Mouse (Mus musculus) erythroblast, adult 5-6 weeks (primary cell): ENCODE measurements around the gene Plvap. TPM values are rescaled to one million over a fixed set of nuclear protein-coding genes. Genes with fewer than 3 reads are reported as not detected.
"Not testable (repeated sequence)": the region's sequence is repeated elsewhere in the genome, so short reads cannot be mapped to it uniquely, and the experiment has no call there.

Experiments
- ATAC-seq: replicated peaks from 2 replicates; pipeline ENCODE4 v1.8.0; 2016; ENCODE audit warnings: moderate number of reproducible peaks, mild to moderate bottlenecking, moderate TSS enrichment, inconsistent platforms; ENCODE audit not compliant: poor library complexity, low FRiP score, severe bottlenecking
- total RNA-seq, 2 experiments: library from RNA; stranded (forward) in 1 of 2; stranded (reverse) in 1 of 2; fragments of 150-400 nt in 1 of 2; fragments of 200-764, 138-1000 nt in 1 of 2; gene quantifications; 2 replicates each; pipeline versions ENCODE4 v1.2.3 to v1.2.4; 2015 to 2017; ENCODE audit warnings: low replicate concordance in 2 of 2

Gene Plvap
- total RNA-seq, 2 experiments from 2014 or later: 0.26 TPM; not detected in 1

DNA sequence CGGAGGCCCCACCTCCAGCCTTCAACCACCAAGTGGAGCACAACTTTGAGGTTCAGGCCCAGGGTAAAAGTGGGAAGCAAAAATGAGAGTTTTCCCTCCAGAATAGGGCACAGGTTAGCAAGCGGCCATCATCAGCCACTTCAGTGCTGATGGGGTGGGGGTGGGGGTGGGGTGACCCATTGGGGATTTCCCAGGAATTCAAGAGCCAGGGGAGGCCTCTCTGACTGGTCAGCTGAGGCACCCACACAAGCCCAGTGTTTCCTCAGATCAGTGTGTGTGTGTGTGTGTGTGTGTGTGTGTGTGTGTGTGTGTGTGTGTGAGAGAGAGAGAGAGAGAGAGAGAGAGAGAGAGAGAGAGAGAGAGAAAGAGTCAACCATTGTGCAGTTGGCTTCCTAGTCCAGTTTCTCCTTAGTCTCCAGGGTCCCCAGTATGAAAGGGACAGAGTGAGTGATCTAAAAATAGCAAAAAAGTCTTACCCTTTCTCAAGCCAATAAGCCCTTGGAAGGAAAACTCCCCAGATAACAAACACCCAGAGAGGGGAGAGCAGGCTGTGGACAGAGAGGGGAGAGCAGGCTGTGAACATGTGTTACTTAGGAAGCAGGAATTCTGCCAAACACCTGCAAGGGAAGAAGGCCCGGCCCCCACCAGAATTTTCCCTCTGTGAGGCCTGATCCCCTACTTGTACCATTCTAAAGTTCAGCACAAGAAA, 15.8 kb upstream of the Plvap start:
- ATAC-seq: no peak

DNA sequence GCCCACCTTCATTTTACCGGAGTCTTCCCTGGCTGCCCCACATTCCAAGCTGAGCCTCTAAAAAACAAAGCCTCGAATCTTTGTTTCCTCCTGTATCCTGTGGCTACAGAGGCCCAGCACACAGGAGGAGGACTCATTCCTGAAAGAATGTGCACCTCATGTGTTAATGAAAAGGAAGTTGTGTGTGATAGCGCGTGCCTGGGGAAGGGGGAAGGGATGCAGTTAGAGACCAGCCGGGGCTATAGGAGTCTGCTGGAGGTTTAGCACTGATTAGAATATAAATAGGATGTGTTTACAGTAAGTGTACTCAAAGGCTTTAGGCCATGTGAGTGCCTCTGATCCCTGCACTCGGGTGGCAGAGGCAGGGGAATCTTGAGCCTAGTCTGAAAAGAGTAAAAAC, 14.7 kb upstream of the Plvap start:
- no peak for ATAC-seq

DNA sequence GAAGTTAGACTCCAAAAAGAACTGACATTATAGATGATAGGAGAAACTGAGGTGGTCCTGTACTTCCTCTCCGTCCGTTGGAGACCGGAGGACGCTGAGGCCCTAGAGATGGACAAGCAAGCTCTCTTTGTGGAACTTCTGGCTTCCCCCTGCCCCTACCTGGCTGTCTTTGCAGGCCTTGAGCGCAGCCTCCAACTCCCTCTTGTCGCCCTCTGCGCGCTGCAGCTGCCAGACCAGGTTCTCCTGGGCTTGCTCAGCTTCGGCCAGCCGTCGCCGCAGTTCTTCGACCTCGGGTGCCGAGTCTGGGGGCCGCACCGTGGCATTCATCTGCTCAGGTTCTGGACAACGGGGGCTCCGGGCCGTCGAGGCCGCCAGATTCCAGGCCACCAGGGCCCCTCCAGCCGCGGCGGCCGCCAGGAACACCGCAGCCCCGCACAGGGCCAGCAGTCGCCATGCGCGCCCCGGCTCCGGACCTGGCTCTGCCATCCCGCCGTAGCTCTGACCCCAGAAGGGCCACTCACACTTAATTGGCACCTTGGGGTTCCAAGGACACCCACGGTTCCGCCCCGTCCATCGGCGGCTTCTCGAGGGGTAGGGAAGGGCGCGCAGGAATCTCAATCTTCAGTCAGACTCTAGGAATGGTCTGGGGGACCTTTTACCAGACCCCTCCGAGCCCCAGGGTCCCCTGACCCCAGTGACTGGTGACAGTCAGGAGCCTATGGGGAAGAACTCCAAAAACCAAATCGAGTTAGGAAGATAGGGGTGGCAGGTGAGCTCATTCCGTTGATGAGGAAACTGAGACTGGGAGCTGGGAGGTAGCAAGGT, 13.9 kb upstream of the Plvap start, which contains the start of gene Ccdc194:
Gene Ccdc194, minus strand, starts transcription at position 486 of the 825 bp plus-strand sequence.
- no peak for ATAC-seq

DNA sequence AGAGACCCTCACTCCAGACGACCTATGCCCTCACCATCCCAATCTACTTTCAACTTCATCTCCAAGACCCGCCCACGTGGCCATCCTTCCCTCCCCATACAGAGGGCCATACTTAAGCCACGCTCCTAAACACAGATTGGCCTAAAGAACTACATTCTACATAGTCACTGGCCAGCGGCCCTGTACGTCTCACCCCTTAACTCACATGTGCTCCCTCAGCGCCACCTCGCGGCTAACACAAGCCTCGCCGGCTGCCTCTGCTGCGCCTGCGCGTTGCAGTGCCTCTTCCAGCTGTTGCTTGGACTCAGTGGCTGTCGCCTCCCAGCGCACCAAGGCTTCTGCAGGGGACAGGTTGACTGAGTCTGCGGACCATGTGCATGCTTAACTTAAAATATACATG, 10.1 kb upstream of the Plvap start:
- peak; percentile 80 for ATAC-seq

DNA sequence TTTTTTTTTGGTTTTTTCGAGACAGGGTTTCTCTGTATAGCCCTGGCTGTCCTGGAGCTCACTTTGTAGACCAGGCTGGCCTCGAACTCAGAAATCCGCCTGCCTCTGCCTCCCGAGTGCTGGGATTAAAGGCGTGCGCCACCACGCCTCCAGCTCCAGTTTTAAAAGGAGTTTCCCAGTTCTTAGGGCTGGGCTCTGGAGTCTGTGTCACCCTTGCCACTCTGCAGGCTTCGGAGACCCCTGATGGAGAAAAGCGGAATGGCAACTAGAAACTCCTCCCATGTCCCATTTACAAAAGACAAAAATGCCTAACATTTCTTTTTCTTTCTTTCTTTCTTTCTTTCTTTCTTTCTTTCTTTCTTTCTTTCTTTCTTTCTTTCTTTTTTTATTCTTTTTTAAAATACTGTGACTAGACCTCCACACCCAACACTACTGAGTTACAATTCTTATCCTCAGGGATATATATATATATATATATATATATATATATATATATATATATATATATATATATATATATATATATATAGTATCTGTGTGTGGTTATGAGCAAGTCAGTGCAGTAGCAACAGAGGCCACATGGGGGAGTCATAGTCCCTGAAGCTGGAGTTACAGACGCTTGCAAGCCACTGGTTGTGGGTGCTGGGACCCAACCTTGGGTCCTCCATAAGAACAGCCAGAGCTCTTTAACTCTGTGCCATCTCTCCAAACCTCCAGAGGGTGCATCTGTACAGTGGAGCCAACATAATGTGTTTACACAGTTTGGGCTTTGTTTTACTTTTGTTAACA, 7.7 kb upstream of the Plvap start:
- not testable (repeated sequence) for ATAC-seq

DNA sequence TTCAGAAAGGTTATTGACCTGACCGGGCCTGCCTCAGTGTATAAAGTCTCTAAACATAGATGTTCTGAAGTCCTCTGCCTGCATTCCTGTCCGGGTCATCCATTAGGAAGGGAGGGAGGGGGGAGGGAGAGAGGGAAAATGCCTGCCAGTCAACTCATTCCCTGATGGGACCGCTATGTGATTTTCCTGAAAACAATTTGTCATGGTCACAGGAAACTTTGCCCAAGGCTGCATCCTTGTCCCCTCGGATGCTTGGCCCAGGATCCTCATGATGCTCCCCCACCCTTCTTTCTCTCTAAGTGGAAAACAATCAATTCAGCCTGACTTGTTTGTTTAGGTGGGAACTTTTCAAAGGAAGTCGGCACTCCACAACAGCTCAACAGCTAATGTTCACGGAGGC, 5.2 kb upstream of the Plvap start:
- no peak for ATAC-seq

DNA sequence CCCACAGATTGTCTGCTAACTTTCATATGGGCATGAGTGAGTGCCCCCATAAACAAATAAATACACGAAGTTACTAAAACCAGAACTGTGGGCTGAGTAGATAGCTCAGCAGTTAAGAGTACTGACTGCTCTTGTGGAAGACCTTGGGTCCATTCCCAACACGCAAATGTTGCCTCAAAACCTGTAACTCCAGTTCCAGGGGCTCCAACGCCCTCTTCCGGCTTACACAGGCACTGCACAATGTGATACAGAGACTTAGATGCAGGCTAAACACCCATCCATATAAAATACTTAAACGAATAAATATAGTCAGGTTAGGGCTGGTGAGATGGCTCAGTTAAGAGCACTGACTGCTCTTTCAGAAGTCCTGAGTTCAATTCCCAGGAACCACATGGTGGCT, 3.5 kb upstream of the Plvap start:
- no peak for ATAC-seq

DNA sequence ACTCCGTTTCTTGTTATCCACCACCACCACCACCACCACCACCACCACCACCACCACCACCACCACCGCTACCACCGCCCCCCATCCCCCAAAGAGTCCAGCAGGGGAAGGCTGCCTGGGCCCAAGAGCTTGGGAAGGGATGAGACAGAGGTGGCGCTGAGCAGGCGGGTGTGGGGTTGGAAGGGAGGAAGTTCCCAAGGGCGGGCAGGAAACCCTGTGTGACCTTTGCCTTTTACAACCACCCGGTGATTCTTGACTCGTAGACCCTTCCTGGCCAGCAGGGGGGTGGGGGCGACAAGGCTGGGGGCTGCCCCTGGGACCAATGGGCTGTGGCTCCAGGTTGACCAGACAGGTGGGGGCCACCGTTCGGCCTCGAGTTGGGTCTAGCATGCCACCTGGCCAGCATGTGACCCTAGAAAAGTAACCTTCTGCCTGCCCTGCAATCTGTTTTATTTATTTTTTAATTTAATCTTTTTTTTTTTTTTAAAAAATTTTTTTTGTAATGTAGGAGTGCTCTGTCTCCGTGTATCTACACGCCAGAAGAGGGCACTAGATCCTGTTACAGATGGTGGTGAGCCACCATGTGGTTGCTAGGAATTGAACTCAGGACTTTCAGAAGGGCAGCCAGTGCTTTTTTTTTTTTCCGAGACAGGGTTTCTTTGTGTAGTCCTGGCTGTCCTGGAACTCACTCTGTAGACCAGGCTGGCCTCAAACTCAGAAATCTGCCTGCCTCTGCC, 1.6 kb upstream of the Plvap start:
- ATAC-seq: no peak

DNA sequence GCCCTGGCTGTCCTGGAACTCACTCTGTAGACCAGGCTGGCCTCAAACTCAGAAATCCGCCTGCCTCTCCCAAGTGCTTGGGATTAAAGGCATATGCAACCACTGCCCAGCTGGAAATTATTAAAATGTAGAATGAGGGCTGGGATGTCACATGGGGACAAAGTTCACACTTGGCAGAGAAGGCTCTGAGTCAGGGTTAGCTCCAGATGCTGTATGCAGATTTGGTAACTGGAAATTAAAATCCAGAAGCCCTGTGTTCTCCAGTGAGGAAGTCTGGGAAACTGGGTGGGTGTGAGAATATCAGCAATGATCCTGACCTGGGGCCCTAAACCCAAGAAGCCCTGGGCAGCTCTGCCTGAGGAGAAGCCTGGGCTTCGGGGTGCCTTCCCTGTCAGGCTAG, 2.2 kb downstream of the Plvap start:
- no peak for ATAC-seq

DNA sequence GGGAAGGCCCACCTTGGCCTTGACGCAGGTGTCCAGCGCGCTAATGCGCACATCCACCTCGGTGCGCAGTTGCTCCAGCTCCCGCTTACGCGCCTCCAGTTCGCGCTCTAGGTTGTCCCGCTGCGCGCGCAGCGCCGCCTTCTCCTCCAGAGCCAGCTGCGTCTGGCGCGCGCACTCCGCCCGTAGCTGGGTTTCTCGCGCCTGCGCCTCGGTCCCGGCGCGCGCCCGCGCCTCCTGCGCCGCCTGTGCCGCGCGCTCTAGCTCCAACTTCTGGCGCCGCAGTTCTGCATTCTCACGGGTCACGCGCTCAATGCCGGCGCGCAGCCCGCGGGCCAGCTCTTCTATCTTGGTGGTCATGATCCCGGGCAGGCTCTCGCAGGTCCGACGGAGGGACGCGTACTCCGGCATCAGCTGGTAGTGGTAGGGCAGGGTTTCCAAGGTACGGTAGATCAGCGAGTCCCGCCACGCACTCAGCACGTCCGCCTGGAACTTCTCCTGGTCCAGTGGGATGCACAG, 3.9 kb downstream of the Plvap start:
- no peak; the same call in 1 of the 2 replicates for ATAC-seq

DNA sequence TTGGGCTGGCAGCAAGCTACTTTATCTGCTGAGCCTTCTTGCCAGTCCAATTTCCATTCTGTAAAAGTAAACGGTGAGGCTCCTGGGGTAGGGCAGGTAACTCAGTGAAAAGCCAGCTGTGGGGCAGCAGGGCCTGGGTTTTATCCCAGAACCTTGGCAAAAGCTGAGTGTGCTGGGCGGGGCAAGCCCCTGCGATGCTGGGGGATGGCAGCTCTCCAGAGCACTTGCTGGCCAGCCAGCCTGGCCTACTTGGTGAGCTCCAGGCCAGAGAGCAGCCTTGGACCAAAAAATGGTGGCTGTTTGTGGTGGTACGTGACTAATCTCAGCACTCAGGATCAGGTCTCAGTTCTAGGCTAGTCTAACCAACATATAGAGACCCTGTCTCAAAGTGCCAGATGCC, 5.6 kb downstream of the Plvap start:
- no peak for ATAC-seq

DNA sequence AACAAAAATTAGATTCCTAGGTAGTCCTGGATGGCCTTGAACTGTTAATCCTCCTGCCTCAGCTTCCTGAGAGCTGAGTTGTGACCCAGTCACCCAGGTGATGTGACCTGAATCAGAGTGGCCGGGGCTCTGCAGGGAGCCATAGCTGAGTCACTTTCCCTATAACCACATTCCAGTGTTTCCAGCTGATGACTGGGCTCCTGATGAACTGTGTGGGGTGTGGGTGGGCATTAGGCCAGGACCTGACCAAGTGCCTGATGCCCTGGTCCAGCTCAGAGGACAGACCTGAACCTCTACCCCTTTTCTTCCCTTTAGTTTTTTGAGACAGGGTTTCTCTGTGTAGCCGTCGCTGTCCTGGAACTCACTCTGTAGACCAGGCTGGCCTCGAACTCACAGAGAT, 6.2 kb downstream of the Plvap start:
- ATAC-seq: no peak

DNA sequence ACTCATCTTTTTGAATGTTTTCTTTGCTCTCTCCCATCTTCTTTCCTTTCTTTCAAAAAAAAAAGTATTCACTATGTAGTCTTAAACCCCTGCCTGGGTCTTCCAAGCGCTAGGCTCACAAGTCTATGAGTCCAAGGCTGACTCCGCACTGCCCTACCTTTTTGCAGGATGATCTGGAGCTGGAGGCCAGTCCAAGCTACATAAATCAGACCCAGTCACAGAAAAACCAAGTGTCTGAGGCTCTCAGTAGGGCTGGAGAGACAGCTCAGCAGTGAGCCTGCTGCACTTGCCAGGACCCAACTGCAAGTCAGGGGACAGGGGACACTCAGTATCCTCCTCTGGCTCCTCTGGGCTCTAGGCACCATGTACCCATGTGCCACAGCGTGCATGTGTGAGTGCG, 7.2 kb downstream of the Plvap start:
- ATAC-seq: no peak

DNA sequence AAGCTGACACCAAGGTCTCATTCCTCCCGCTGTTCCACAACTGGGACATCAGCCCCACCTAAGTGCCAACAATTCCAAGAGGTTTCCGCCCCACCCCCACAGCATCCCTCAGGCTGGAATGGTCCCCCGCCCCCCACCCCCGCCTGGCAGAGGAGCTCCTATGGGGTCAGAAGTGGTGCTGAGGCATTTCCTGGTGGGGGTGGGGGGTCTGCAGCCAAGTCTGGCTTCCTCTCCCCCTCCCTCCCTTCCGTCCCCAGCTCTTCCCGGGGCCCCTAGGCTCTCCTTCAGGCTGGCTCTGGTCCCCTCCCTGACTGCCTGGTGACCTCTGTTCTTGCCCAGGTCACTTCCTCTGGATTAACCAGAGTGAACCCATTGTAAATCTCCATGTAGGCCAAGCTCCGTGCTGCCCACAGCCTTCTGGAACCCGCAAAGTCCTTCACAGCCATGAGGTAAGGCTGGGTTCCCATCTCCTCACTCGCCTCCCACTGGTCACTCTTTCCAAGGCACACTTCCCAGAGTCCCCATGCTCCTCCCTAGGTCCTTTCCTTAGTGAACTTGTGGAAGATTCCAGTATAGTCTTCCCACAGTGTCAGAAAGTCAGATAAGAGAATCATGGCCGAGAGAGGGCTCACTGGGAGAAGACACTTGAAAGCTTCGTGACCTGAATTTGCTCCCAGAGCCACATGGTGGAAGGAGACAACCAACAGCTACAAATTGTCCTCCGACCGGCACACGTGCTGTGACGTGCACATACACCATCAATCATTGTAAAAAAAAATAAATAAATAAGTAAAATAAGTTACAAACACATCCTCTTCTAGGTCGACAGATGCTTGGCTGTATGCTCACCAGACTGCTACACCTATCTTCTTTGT, 12.5 kb downstream of the Plvap start:
- ATAC-seq: no peak

DNA sequence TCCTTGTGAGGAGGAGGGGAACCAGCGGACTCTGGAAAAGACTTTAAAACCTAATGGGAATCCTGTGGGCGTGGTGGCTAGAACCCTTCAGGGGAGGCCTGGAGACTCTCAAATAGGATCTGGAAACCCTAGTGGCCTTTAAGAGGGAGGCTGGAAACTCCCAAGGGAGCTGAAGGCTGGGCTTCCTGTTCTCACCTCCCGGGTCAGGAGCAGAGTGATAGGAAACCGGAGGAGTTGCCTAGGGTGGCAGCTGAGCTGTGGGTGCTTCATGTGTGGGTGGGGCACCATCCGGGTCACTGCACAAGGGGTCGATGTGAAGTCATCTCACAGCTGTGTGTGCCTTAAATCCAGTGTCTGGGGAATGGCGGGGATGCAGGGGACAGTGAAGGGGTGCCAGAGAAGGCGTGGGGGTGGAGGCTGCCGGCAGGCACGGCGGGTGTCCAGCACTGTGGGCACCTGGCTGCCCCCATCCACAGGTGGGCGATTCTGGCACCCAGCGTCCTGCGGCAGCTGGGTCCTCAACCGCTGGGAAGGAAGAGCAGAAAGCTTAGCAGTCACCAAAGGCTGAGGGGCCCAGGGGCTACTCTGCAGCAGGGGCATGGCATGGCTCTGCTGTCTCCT, 13.6 kb downstream of the Plvap start:
- no peak for ATAC-seq

DNA sequence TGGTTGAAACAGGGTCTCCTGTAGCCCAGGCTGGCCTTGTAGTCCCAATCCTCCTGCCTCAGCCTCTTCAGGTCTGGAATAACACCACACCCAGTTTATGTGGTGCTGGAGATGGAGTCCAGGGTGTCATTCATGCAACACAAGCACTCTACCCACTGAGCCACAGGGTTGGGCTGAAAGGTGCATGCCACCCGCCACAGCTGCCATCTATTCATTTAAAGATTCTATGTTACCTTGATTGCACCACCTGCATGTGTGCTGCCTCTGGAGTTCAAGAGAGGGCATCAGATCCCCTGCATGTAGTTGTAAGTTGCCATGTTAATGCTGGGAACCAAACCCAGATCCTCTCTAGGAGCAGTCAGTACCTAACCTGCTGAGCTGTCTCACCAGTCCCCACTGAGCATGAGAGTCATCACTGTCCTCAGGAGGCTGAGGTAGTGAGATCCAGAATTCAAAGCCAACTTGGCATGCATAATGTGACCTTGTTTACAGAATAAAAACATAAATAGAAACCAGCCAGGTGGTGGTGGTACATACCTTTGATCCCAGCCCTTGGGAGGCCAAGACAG, 14.4 kb downstream of the Plvap start:
- ATAC-seq: no peak

DNA sequence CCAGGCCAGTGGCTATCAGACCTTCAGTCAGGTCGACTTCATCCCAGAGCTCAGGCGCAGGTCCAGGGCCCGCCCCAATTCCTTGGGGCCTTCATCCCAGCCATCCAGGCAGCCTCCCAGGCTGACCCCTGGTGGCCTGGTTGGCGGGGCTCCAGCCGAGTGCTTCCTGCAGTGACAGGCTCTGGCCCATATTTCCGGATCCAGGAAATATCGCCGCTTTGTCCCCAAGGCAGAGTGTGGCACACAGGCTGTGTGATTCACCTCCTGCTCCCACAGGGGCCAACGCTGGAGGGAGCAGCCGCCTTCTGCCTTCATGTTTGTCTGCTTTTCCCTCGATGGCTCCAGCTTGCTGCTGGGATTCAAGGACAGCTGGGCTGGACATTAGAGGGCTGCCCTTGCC, 15.1 kb downstream of the Plvap start:
- no peak for ATAC-seq

DNA sequence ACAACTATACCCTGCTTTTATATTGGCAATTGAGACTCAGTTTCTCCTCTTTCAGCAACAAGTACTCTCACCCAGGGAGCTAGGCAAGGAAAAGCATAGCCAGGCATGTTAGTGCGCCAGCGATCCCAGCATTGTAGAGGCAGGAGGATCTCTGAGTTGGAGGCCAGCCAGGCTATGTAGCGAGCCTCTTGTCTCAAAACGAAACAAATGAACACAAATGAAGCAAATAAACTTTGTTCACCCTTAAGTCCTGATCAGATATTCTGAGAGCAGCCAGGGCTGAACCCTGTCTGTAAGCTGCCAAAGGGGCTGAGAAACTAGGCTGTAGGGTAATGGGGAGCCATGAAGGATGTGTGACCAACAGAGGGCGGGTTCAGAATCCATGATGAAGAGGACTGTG, 15.7 kb downstream of the Plvap start:
- no peak for ATAC-seq
